Mouse (Mus musculus): ENCODE measurements around the gene Phactr3.

Phactr3 gene

GRCm38 (mm10) chr2:178184251-178184650 is 65.5 kb downstream of the Phactr3 start:
- in situ Hi-C loops (cut with MboI; ENCODE audit: unreplicated experiment in 2 of 2), result no loop called here

GRCm38 (mm10) chr2:178184862-178185261 is 66.1 kb downstream of the Phactr3 start:
- in situ Hi-C loops (cut with MboI; ENCODE audit: unreplicated experiment in 2 of 2), result no loop called here

- in situ Hi-C loops (cut with MboI; ENCODE audit: unreplicated experiment in 2 of 2), result no loop called here
These were observed 70.2 kb downstream of the Phactr3 start for GRCm38 (mm10) chr2:178188988-178189387.

GRCm38 (mm10) chr2:178192881-178193280 is 74.1 kb downstream of the Phactr3 start:
- in situ Hi-C loops (cut with MboI; ENCODE audit: unreplicated experiment in 2 of 2), result no loop called here

GRCm38 (mm10) chr2:178193445-178193844 is 74.7 kb downstream of the Phactr3 start:
- in situ Hi-C loops (cut with MboI; ENCODE audit: unreplicated experiment in 2 of 2), result no loop called here

GRCm38 (mm10) chr2:178194908-178195307 is 76.1 kb downstream of the Phactr3 start:
- in situ Hi-C loops (cut with MboI; ENCODE audit: unreplicated experiment in 2 of 2), result no loop called here

GRCm38 (mm10) chr2:178196038-178196437 is 77.3 kb downstream of the Phactr3 start:
- in situ Hi-C loops (cut with MboI; ENCODE audit: unreplicated experiment in 2 of 2), result no loop called here

GRCm38 (mm10) chr2:178197542-178197941 is 78.8 kb downstream of the Phactr3 start:
- in situ Hi-C loops (cut with MboI; ENCODE audit: unreplicated experiment in 2 of 2), result no loop called here

- in situ Hi-C loops (cut with MboI; ENCODE audit: unreplicated experiment in 2 of 2), result no loop called here
These were observed 85.7 kb downstream of the Phactr3 start for GRCm38 (mm10) chr2:178204455-178204854.

- in situ Hi-C loops (cut with MboI; ENCODE audit: unreplicated experiment in 2 of 2), result no loop called here
These were observed 89.4 kb downstream of the Phactr3 start for GRCm38 (mm10) chr2:178208186-178208600.

- in situ Hi-C loops (cut with MboI; ENCODE audit: unreplicated experiment in 2 of 2), result no loop called here
These were observed 95.1 kb downstream of the Phactr3 start for GRCm38 (mm10) chr2:178213826-178214225.

GRCm38 (mm10) chr2:178214531-178214930 is 95.8 kb downstream of the Phactr3 start:
- in situ Hi-C loops (cut with MboI; ENCODE audit: unreplicated experiment in 2 of 2), result no loop called here

GRCm38 (mm10) chr2:178218461-178218860 is 99.7 kb downstream of the Phactr3 start:
- in situ Hi-C loops (cut with MboI; ENCODE audit: unreplicated experiment in 2 of 2), result no loop called here

- in situ Hi-C loops (cut with MboI; ENCODE audit: unreplicated experiment in 2 of 2), result no loop called here
These were observed 100.8 kb downstream of the Phactr3 start for GRCm38 (mm10) chr2:178219454-178220147.

GRCm38 (mm10) chr2:178220148-178220717 is 101.5 kb downstream of the Phactr3 start:
- in situ Hi-C loops (cut with MboI; ENCODE audit: unreplicated experiment in 2 of 2), result no loop called here

- in situ Hi-C loops (cut with MboI; ENCODE audit: unreplicated experiment in 2 of 2), result no loop called here
These were observed 102.2 kb downstream of the Phactr3 start for GRCm38 (mm10) chr2:178221003-178221402.

GRCm38 (mm10) chr2:178229231-178229630 is 110.5 kb downstream of the Phactr3 start:
- in situ Hi-C loops (cut with MboI; ENCODE audit: unreplicated experiment in 2 of 2), result no loop called here

- in situ Hi-C loops (cut with MboI; ENCODE audit: unreplicated experiment in 2 of 2), result no loop called here
These were observed 114.7 kb downstream of the Phactr3 start for GRCm38 (mm10) chr2:178233487-178233886.

GRCm38 (mm10) chr2:178237056-178237455 is 118.3 kb downstream of the Phactr3 start:
- in situ Hi-C loops (cut with MboI; ENCODE audit: unreplicated experiment in 2 of 2), result no loop called here

GRCm38 (mm10) chr2:178238503-178238902 is 119.7 kb downstream of the Phactr3 start:
- in situ Hi-C loops (cut with MboI; ENCODE audit: unreplicated experiment in 2 of 2), result no loop called here

- in situ Hi-C loops (cut with MboI; ENCODE audit: unreplicated experiment in 2 of 2), result no loop called here
These were observed 122.1 kb downstream of the Phactr3 start for GRCm38 (mm10) chr2:178240886-178241285.

GRCm38 (mm10) chr2:178241374-178241773 is 122.6 kb downstream of the Phactr3 start:
- in situ Hi-C loops (cut with MboI; ENCODE audit: unreplicated experiment in 2 of 2), result no loop called here
